Mouse (Mus musculus) adrenal gland, adult 10 weeks (tissue): ENCODE measurements around the gene Lrch4. TPM values are rescaled to one million over a fixed set of nuclear protein-coding genes. Genes with fewer than 3 reads are reported as not detected.

Experiments
- polyA plus RNA-seq: library from polyadenylated mRNA; stranded (reverse); fragments of 350-450 nt; fragmentation: Illumina TruSeq; extraction: RNeasy Lipid Tissue Mini Kit (QIAGEN cat#74804); gene quantifications from one replicate; pipeline ENCODE4 v1.2.3, GENCODE M21; 2014; ENCODE audit warnings: low read depth, low replicate concordance

Gene Lrch4
- polyA plus RNA-seq: 0.99 TPM

DNA sequence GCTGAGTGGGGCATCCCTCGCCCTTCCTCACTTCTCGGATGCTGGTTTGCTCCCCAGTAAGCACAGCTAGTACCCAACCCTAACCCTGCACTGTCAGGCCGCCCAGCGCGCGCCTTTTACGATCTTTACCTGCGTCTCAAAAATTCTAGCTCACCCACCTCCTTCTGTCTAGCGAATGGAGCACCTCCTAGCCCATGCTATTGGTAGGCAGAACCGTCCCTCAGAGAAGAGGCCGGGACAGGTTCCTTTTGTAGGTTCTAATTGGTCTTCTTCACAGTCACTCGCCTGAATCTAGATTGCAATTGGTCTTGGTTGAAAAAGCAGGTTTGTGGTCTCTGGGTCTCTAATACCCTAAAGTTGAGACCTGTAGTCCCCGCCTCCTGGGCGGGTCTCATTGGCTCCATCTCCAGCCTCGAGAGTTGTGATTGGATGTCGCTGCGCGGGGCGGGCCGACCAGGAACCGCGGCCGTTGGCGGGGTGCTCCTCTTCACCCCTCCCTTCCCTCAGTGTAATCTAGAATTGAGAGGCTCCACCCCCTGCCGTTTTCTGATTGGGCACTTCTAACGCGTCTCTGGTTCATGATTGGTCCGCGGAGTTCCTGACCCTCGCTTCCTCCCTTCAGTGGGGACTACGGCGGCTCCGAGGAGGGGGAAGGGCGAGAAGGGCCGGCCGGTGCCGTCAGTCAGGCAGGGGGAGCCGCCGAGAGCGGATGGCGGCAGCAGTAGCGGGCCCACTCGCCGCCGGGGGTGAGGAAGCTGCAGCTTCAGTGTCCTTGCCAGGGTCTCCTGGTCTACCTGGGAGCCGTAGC lies at the start of gene Lrch4, which contains the start of the genes Fbxo24 and Gm20605:
Lrch4 (plus strand) TSS at position 624 of the 808 bp plus-strand sequence.
Fbxo24 (minus strand) TSS at position 505 of the 808 bp plus-strand sequence.
Gm20605 (plus strand) TSS at position 678 of the 808 bp plus-strand sequence.

DNA sequence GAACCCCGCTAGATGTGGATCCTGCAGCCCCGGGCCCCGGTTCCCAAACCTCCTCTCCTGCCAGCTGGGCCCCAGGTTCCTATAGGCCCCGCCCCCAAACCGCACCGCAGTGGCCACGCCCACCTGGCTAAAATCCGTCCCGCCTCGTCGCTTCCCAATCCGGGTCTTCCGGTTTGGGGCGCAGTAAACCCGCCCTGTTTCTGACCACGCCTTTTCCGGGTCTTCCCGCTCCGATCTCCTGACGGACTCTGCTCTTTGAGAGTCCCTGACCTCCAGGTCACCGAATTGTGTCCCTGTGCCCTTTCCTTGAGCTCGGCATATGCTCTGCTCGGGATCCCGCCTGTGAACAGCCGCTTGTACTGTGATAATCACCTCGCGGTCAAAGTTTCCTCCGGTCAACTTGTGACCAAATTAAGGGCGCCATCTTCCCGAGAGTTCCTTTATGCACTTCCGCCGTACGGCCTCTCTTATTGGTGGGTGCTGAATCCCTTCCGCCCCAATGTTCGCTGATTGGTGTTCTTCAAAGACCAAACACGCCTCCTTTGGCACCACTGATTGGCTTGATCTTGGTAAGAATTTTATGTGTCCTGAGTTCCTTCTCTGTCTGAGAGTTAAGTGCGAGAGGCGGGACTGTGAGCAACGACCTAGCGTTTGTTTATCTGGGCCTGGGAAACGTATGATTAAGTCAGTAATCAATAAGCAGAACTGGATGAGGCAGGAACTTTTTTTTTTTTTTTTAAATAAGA lies 28.1 kb upstream of the Lrch4 start, which contains the start of gene Mospd3:
Mospd3 (minus strand) TSS at position 440 of the 746 bp plus-strand sequence.

DNA sequence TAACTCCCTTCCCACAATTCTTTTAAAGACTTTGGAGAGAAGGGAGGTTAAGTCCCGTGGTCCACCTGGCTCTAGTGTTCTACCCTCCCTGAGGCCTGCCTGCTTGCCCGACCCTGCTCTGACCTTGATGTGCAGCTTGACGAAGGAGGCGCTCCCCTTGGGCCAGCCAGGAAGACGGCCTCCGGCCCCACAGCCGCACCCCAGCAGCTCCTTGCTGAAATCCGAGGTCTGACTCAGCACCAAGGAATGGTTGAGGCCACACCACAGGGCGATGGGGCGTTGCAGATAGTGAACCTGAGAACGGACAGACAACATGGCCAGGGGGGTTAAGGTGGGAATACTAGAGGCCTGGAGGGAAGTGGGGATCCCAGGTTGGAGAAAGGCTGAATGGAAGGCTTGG lies 15.4 kb upstream of the Lrch4 start, which contains the start of gene Pcolce:
Pcolce (minus strand) TSS at position 235 of the 400 bp plus-strand sequence.

DNA sequence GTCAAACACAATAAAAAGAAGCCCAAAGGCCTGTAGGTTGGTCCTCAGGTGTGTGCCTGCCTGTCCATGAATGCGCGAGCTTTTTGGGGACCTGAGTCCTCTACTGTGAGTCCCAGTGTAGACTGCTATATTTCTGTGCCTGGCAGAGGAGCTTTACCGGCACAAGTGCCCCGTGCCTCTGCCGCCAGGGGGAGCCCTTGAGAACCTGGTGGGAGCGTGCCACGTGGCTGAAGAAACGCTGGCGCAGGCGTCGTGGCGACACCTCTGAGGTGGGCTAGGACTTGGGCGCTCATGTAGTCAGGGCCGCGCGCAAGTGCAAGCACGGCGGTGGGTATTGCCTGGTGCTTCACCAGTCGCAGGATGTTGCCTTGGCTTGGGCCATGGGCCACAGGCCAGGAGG lies 12.1 kb downstream of the Lrch4 start, which contains the start of gene Sap25:
Sap25 (plus strand) TSS at position 281 of the 400 bp plus-strand sequence.

DNA sequence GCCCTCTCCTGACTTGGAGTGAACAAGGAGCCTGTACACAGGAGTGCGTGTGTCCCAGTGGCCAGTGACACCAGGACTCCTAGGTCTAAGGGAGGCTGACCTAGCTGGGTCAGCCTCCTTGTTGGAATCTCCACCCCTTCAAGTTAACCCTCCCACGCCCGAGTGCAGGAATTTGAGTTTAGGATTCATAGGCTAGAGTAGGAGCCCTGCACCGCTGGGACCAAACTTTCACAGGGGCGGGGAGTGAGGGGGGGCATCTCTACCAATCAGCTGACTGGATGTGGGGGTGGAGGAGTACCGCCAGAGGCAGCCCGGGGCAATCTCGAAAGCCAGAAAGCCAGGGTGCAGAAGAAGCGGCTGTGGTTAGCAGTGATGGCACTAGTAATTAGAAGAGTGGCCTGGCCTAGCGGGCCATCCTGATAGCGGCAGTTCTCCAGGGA lies 16.8 kb downstream of the Lrch4 start, which contains the start of gene Irs3:
Irs3 (minus strand) TSS at position 63 of the 440 bp plus-strand sequence.

DNA sequence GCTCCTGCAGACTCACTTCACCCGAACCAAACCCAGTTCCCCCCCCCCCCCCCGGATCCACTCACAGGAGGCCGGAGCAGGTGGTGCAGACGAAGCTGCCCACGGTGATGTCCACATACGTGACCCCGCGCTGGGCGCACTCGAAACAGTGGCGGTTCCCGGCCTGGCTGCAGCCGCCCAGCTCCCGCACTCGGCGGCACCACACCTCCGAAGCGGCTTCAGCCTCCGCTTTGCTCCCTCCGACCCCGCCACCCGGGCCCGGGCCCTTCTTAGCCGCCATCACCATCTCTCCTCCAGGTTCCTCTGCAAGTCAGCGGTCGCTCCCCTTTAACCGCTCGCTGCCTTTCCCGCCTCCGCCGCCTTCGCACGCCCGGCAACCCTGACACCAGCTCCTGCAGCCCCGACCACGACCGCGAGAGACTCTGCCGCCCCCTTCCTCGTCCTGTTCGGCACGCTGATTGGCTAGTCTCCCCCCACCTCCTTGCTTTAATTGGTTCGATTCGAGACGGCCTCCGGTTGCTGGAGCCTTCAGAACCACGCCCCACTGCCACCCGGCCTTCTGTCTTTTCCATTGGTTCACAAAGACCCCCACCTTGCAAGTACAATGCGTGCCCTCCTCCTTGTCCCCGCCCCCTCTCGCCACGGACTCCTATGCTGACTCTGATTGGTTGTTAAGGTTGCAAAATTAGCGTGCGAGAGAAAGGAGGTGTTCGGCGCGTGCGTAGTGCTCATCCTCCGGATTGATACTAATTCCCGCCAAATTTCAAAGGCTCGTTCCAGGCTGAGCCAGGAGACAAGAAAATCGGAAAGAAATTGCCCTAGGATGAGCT lies 55.6 kb downstream of the Lrch4 start, which contains the start of gene Agfg2:
Agfg2 (minus strand) TSS at position 433 of the 830 bp plus-strand sequence.

Other genes with a start within 250 kb of the Lrch4 start
- not detected for gene Zan, start 152.1 kb upstream of the Lrch4 start, polyA plus RNA-seq
- gene Pop7, start 126.6 kb upstream of the Lrch4 start, polyA plus RNA-seq: not detected
- 2.2 TPM for gene Gigyf1, start 110.6 kb upstream of the Lrch4 start, polyA plus RNA-seq
- not detected for gene Epo, start 95.9 kb upstream of the Lrch4 start, polyA plus RNA-seq
- gene Gnb2, start 95.6 kb upstream of the Lrch4 start, polyA plus RNA-seq: 1.2 TPM
- not detected for gene Actl6b, start 75.6 kb upstream of the Lrch4 start, polyA plus RNA-seq
- gene Tfr2, start 59.3 kb upstream of the Lrch4 start, polyA plus RNA-seq: not detected
- gene Mospd3, start 28.1 kb upstream of the Lrch4 start, polyA plus RNA-seq: not detected
- gene Pcolce, start 15.3 kb upstream of the Lrch4 start, polyA plus RNA-seq: 63.9 TPM
- gene Fbxo24, start 119 bp upstream of the Lrch4 start, polyA plus RNA-seq: not detected
- not detected for gene Gm20605, start 54 bp downstream of the Lrch4 start, polyA plus RNA-seq
- not detected for gene Sap25, start 12.2 kb downstream of the Lrch4 start, polyA plus RNA-seq
- gene Irs3, start 16.6 kb downstream of the Lrch4 start, polyA plus RNA-seq: 0.58 TPM
- 12.5 TPM for gene Agfg2, start 55.6 kb downstream of the Lrch4 start, polyA plus RNA-seq
- gene Nyap1, start 112.5 kb downstream of the Lrch4 start, polyA plus RNA-seq: not detected
- 0.29 TPM for gene Tsc22d4, start 116.6 kb downstream of the Lrch4 start, polyA plus RNA-seq
- gene Ppp1r35, start 149.7 kb downstream of the Lrch4 start, polyA plus RNA-seq: not detected
- 10.4 TPM for gene Mepce, start 158.5 kb downstream of the Lrch4 start, polyA plus RNA-seq
- 7.7 TPM for gene Zcwpw1, start 158.7 kb downstream of the Lrch4 start, polyA plus RNA-seq
- gene Pilra, start 207.2 kb downstream of the Lrch4 start, polyA plus RNA-seq: 0.76 TPM
- not detected for gene Pilrb1, start 229.0 kb downstream of the Lrch4 start, polyA plus RNA-seq
- gene Pilrb2, start 242.7 kb downstream of the Lrch4 start, polyA plus RNA-seq: not detected